Mouse (Mus musculus) midbrain, embryonic 16.5 days (tissue): ENCODE measurements around the gene Mbtps2. TPM values are rescaled to one million over a fixed set of nuclear protein-coding genes. Genes with fewer than 3 reads are reported as not detected.

Source experiments
- ATAC-seq: fragments of 200-750 bp; cut with Nextera tagmentation; 2 replicates; pipeline ENCODE4 v1.8.0; 2017; ENCODE audit warnings: moderate TSS enrichment
- H3K27ac ChIP-seq: fragments of 300-500 bp; sonication (generic); 2 replicates; pipeline ENCODE4 v1.5.1; 2014; ENCODE audit warnings: mild to moderate bottlenecking, low read length, mixed read lengths
- H3K27me3 ChIP-seq: fragments of 300-500 bp; sonication (generic); 2 replicates; pipeline ENCODE4 v1.6.1; 2014; ENCODE audit warnings: low read depth, low read length, mixed read lengths; ENCODE audit not compliant: control insufficient read depth, insufficient read depth
- H3K36me3 ChIP-seq: fragments of 300-500 bp; sonication (generic); 2 replicates; pipeline ENCODE4 v1.6.1; 2014; ENCODE audit warnings: mild to moderate bottlenecking, low read length, moderate library complexity, mixed read lengths; ENCODE audit not compliant: control insufficient read depth, insufficient read depth
- H3K4me1 ChIP-seq: fragments of 300-500 bp; sonication (generic); 2 replicates; pipeline ENCODE4 v1.6.1; 2014; ENCODE audit warnings: mild to moderate bottlenecking, low read length, mixed read lengths; ENCODE audit not compliant: control insufficient read depth, insufficient read depth
- H3K4me2 ChIP-seq: fragments of 300-500 bp; sonication (generic); 2 replicates; pipeline ENCODE4 v1.6.1; 2014; ENCODE audit warnings: mild to moderate bottlenecking, low read length, mixed read lengths
- H3K4me3 ChIP-seq: fragments of 300-500 bp; sonication (generic); 2 replicates; pipeline ENCODE4 v1.5.1; 2014; ENCODE audit warnings: low read depth, mild to moderate bottlenecking, low read length, moderate library complexity, mixed read lengths
- H3K9ac ChIP-seq: fragments of 300-500 bp; sonication (generic); 2 replicates; pipeline ENCODE4 v1.6.1; 2014; ENCODE audit warnings: low read depth, low read length, mixed read lengths
- H3K9me3 ChIP-seq: fragments of 300-500 bp; sonication (generic); replicated peaks from 2 replicates; pipeline ENCODE4 v1.6.1; 2014; ENCODE audit warnings: mild to moderate bottlenecking, low read length, mixed read lengths; ENCODE audit not compliant: control insufficient read depth, poor library complexity, severe bottlenecking
- WGBS: fragments of 180-500 bp; shearing (Covaris S2); extraction: QIAGEN DNeasy Blood & Tissue Kit; methylation state at CpG from one replicate; pipeline ENCODE4 v1.1.7; 2014; 5-methylcytosine and 5-hydroxymethylcytosine counted together
- polyA plus RNA-seq: library from polyadenylated mRNA; unstranded; fragments of >200 nt; fragmentation: Nextera tagmentation; extraction: Ambion mirVana; gene quantifications from 2 replicates; pipeline ENCODE4 v1.2.1, GENCODE M21; 2015

Mbtps2 gene
- polyA plus RNA-seq, 1 experiment from 2014 or later: 32.5 TPM

- H3K27me3 ChIP-seq: no peaks in the 10 kb centered on the region
- 13% methylated on average over 3 of the region's 3 CpGs for WGBS
- H3K4me1 ChIP-seq: no peaks in the 10 kb centered on the region
- ATAC-seq: no peak
- no peaks in the 10 kb centered on the region for H3K36me3 ChIP-seq
- no peak overlapping the region for H3K27ac ChIP-seq
- H3K4me3 ChIP-seq: no peak overlapping the region
- H3K9me3 ChIP-seq: no peaks in the 10 kb centered on the region
- no peak overlapping the region for H3K4me2 ChIP-seq
- no peak overlapping the region for H3K9ac ChIP-seq
Measured at GRCm38 (mm10) chrX:157601450-157601849, 2.9 kb upstream of the Mbtps2 start.

- ATAC-seq: peak; percentile 39; the same call in 1 of the 2 replicates
- Histone ChIP-seq H3K9me3 (no peaks in the 10 kb centered on the region), H3K4me3 (peak overlapping the region; percentile 61), H3K36me3 (no peaks in the 10 kb centered on the region), H3K4me1 (no peaks in the 10 kb centered on the region; the same call in 1 of the 2 replicates), H3K27ac (peak overlapping the region; percentile 87), H3K9ac (peak overlapping the region; percentile 78), H3K27me3 (no peaks in the 10 kb centered on the region), H3K4me2 (peak overlapping the region; percentile 56)
- 15% methylated on average over 17 of the region's 17 CpGs for WGBS
Measured at GRCm38 (mm10) chrX:157597585-157598185, 830 bp downstream of the Mbtps2 start.

- 83% methylated on average over 5 of the region's 5 CpGs for WGBS
- ATAC-seq: no peak
- Histone ChIP-seq H3K9me3 (no peaks in the 10 kb centered on the region), H3K4me3 (peak overlapping the region; percentile 61), H3K9ac (no peak overlapping the region), H3K4me1 (no peaks in the 10 kb centered on the region; the same call in 1 of the 2 replicates), H3K27me3 (no peaks in the 10 kb centered on the region), H3K36me3 (no peaks in the 10 kb centered on the region), H3K27ac (no peak overlapping the region), H3K4me2 (peak overlapping the region; percentile 56)
Measured at GRCm38 (mm10) chrX:157596802-157597201, 1.7 kb downstream of the Mbtps2 start.

- Histone ChIP-seq H3K27me3 (no peaks in the 10 kb centered on the region), H3K9ac (no peak overlapping the region), H3K4me1 (no peaks in the 10 kb centered on the region; the same call in 1 of the 2 replicates), H3K4me2 (no peak overlapping the region), H3K27ac (no peak overlapping the region), H3K36me3 (no peaks in the 10 kb centered on the region), H3K9me3 (no peaks in the 10 kb centered on the region), H3K4me3 (no peak overlapping the region)
- no peak for ATAC-seq
- WGBS: 87% methylated on average over 6 of the region's 6 CpGs
Measured at GRCm38 (mm10) chrX:157595927-157596326, 2.6 kb downstream of the Mbtps2 start.

GRCm38 (mm10) chrX:157594606-157595005 lies 3.9 kb downstream of the Mbtps2 start:
- Histone ChIP-seq H3K4me3 (no peak overlapping the region), H3K9me3 (no peaks in the 10 kb centered on the region), H3K4me1 (no peaks in the 10 kb centered on the region; the same call in 1 of the 2 replicates), H3K9ac (no peak overlapping the region), H3K4me2 (no peak overlapping the region), H3K36me3 (no peaks in the 10 kb centered on the region), H3K27ac (0 out of 2 replicates have a peak overlapping the region, but pooled peaks have one; percentile 8), H3K27me3 (no peaks in the 10 kb centered on the region)
- 35% methylated on average over 2 of the region's 2 CpGs for WGBS
- ATAC-seq: no peak; the same call in 1 of the 2 replicates

GRCm38 (mm10) chrX:157587001-157587400 lies 11.5 kb downstream of the Mbtps2 start:
- H3K27ac ChIP-seq: no peak overlapping the region
- no peaks in the 10 kb centered on the region for H3K9me3 ChIP-seq
- no peaks in the 10 kb centered on the region for H3K36me3 ChIP-seq
- ATAC-seq: no peak
- no peaks in the 10 kb centered on the region for H3K27me3 ChIP-seq
- WGBS: 56% methylated on average over 5 of the region's 5 CpGs
- no peak overlapping the region for H3K4me2 ChIP-seq
- H3K4me1 ChIP-seq: no peaks in the 10 kb centered on the region
- no peak overlapping the region for H3K4me3 ChIP-seq
- H3K9ac ChIP-seq: no peak overlapping the region

GRCm38 (mm10) chrX:157586397-157586796 lies 12.1 kb downstream of the Mbtps2 start:
- no peak overlapping the region for H3K4me2 ChIP-seq
- H3K9ac ChIP-seq: no peak overlapping the region
- no peak overlapping the region for H3K4me3 ChIP-seq
- no peaks in the 10 kb centered on the region for H3K27me3 ChIP-seq
- H3K36me3 ChIP-seq: no peaks in the 10 kb centered on the region
- no peaks in the 10 kb centered on the region for H3K4me1 ChIP-seq
- ATAC-seq: no peak
- H3K27ac ChIP-seq: no peak overlapping the region
- no peaks in the 10 kb centered on the region for H3K9me3 ChIP-seq

- Histone ChIP-seq H3K9me3 (no peaks in the 10 kb centered on the region), H3K9ac (no peak overlapping the region), H3K4me1 (no peaks in the 10 kb centered on the region), H3K36me3 (no peaks in the 10 kb centered on the region), H3K4me2 (no peak overlapping the region), H3K27ac (no peak overlapping the region), H3K27me3 (no peaks in the 10 kb centered on the region), H3K4me3 (no peak overlapping the region)
- ATAC-seq: no peak
- 77% methylated on average over 6 of the region's 6 CpGs for WGBS
Measured at GRCm38 (mm10) chrX:157579108-157579614, 19.4 kb downstream of the Mbtps2 start.

GRCm38 (mm10) chrX:157574683-157575082 lies 23.8 kb downstream of the Mbtps2 start:
- no peak for ATAC-seq
- 83% methylated on average over 2 of the region's 2 CpGs for WGBS
- H3K4me1 ChIP-seq: no peaks in the 10 kb centered on the region

More at GRCm38 (mm10) chrX:157574683-157575082, 23.8 kb downstream of the Mbtps2 start:
- Histone ChIP-seq H3K4me2 (no peak overlapping the region), H3K27ac (no peak overlapping the region), H3K36me3 (no peaks in the 10 kb centered on the region), H3K9me3 (no peaks in the 10 kb centered on the region), H3K4me3 (no peak overlapping the region), H3K9ac (no peak overlapping the region), H3K27me3 (no peaks in the 10 kb centered on the region)
